Mouse (Mus musculus): ENCODE measurements at regions not wholly inside any gene's neighbourhood (a gene's known extent, or its start where the extent isn't known, plus 50 kb on each side); places are given as distances from the start of the nearest gene placed in this dataset.

DNA sequence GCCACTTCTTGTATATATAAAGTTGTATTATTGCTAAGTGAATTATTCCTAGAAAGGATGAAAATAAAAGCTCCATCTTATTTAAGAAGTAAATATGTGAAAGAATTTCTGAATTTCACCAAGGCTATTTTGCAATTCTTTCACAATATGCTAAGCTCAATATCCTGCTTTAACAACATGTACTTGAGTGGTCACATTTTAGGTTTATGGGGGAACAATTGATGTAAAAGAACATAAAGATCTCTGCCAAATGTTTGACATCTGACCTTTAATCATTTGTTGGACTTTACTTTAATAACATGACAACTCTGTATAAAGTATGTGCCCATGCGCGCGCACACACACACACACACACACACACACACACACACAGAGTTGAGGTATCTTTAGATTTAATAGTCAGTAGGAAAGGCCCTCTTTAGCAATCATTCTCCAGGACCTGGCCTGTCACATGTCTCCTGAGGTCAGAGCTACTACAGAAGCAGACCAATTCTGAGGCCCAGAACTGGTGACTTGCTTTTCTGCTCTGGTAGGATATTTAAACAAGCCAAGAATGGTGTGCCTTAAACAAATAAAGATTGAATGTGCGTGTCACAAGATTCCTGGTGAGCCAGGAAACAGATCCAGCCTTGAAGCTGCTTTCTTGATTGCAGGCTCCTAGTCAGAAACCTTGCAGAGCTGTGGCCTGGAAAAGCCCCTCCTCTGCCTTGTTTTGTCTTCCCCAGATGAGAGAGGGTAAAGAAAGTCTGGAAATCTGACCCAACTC lies 477.4 kb upstream of the Marcks start:
- intact Hi-C loops (cut with DNase I), result no loop called here

DNA sequence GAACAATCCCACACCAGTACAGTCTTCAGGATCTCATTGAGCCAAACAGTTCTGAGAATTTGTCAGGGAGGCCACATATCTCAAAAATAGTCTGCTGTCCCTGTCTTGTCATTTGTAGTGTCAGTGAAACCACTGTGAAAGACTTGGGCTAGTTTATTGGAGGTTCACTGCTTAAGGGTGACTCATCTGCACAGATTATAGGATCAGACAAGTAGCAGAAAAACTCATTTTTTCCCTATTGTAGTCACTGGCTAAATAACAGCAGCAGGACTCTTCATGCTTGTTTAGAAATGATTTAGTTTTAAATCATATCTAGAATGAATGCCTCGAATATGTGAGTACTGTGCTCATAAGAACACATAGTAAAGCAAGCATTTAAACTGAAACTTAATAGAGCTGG lies 475.2 kb upstream of the Marcks start:
- intact Hi-C loops (cut with DNase I), result no loop called here

DNA sequence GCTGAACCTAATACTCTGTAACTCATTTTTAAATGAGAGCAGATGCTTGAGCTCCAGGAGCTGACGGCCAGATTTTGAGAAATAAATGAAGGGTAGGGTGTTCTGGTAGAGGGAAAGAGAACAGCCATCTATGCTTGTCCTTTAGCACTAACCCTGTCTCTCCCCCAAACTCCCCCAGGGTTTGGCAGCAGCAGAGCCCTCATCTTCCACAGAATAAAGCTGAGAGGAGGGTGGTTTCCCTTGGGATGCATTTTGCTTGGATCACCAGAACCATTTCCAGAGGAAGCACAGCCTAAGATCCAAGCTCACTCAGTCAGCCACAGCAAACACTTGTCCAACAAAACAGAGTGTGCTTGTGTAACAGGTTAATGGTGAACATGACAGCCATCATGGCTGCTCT lies 464.8 kb upstream of the Marcks start:
- intact Hi-C loops (cut with DNase I), result loop anchor here (10.0 kb wide), 1 partner anchor 469 kb away; the partner anchor contains the start of gene Marcks

DNA sequence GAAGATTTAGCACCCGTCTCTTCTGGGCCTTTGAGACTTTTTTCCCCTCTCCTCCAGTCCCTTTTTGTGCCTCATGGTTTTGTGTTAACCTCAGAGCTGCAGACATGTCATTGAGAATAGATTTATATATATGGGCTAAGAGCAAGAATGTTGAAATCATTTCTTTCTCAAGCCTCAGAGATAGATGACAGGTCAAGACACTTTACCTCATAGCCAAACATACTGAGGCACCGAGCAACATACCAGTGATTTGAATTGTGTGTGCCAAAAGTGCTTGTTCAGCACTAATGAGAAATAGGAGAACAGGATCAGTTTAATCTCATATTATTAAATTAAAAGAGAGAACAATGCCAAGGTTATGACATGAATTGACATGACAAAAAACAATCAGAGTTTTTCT lies 464.2 kb upstream of the Marcks start:
- intact Hi-C loops (cut with DNase I), result loop anchor here (10.0 kb wide), 1 partner anchor 468 kb away; the partner anchor contains the start of gene Marcks

DNA sequence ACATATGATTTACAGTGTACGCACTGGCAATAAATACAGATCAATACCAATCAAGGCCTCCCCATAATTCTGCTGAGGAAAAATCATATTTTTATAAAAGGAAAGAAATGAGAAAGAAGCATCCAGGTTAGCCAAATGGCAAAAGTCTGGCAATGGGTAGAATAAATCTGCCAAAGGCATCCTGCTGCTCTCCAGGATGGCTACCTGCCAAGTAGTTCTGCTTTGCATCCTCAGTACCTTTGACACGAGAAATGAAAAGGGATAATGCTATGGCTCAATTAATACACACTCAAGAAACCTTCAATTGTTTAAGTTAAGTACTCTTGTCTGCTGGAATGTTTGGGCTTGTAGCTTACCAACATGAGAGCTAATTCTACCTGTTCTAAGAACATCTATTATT lies 451.2 kb upstream of the Marcks start:
- intact Hi-C loops (cut with DNase I), result no loop called here

DNA sequence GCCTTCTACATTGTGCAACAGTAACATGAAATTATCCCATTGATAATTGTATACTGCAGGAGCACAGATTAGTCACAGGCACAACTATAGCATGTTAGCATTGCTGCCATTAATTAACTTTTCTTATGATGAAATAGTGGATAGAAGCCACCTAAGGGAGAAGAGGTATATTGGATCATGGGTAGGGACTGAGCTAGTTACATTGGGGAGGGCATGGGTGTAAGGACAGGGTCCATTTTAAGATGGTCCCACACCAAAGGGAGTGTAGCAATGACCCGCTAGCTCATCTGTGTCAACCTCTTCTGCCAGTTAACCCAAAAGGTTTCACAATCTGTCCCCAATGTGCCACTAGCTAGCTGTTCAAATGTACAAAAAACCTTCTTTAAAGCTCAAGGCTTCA lies 450.3 kb upstream of the Marcks start:
- intact Hi-C loops (cut with DNase I), result no loop called here

DNA sequence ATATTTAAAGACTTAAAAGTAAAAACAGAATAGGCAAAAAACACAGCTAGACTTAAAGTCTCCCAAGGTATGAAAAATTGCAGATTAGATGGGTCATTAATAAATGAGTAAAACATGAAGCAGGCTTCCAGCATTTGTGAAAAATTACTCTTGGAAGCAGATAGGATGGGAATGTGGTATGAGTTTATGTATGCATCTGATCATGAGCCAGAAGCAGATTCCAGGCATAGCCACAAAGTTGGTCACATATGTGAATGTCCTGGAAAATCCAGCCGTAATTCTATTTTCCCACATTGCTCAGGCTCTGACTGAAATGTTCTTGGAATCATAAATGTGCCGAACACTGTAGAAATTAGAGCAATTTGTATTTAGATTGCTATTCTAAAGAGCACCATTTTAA lies 432.5 kb upstream of the Marcks start:
- intact Hi-C loops (cut with DNase I), result no loop called here

DNA sequence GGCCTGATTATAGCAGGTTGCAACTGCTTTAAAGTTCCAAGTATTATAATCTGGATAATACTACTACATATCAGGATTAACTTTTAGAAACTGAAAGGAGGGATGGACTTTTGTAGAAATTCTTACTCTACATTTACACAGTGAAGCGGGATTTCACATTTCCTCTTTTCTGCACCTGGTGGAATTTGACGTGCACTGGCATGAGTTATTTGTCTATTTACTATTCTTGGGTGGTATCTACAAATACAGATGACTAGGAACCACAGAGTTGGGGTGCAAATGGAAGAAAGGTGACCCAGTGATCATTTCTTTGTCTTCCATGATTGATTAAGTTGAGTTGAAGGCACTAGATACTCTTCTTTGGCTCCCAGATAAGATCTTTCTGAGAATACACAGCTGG lies 423.0 kb upstream of the Marcks start:
- intact Hi-C loops (cut with DNase I), result no loop called here

DNA sequence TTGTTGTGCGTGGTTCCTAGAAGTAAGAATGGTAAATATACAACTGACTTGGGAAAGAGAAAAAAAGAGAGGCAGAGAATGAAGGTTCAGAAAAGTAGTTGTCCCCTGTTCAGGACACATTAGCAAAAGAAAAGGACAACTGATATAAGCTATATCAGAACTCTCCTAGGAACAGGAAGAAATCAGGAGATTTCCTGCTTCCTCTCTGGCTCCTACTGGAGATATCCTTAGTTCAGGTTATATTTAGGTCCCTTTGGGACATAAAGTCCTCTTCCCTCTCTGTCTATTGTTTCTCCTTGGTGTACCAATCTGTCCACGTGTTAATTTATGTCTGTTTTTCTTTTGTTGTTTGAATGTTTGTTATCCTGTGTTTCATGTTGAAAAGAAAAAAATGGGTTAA lies 410.7 kb upstream of the Marcks start:
- intact Hi-C loops (cut with DNase I), result no loop called here

DNA sequence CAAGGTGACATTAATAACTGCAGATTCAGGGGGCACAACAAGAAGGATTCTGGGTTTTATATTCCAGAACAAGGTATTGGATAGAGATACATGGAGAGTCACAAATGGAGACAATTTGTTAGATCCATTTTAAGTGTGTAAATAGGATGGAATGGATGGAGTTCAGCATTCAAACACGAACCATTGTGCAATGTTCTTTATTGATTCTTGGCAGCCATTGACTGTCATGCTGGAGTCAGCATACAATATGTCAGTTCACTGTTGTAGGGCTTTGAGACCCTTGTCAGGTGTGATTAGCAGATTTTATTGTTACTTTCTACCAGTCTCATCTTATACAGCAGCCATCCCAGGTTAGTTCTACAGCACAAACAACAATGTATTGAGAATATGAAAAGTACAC lies 402.0 kb upstream of the Marcks start:
- intact Hi-C loops (cut with DNase I), result no loop called here

DNA sequence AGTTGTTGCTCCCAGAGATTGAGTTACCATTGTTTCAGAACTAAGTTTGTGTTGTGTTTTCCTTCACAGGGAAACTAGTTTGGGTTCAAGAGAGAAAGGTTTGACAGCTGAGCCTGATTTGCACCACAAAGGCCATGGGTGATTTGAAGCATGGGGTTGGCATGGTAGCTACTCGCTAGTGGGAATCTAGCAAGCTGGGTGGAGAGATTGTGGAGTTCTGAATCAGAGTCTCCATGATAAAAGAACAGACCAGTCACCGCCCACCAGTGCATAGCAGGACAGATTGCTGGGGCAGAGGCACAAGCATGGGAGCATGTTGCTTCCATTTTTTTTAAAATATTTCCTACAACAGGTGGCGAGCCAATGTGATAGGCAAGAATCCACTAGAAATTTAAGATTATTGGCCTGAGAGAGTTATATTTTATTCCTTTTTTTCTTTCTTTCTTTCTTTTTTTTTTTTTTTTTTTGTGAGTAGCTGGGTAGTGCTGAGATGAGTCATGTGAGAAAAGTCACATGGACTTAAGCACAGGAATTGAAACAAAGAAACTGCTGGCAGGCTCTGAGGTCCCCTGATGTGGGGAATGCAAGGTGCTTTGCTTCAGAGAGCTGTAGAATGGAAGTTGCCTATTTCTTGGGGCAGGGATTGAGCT lies 367.4 kb upstream of the Marcks start:
- intact Hi-C loops (cut with DNase I), result no loop called here

DNA sequence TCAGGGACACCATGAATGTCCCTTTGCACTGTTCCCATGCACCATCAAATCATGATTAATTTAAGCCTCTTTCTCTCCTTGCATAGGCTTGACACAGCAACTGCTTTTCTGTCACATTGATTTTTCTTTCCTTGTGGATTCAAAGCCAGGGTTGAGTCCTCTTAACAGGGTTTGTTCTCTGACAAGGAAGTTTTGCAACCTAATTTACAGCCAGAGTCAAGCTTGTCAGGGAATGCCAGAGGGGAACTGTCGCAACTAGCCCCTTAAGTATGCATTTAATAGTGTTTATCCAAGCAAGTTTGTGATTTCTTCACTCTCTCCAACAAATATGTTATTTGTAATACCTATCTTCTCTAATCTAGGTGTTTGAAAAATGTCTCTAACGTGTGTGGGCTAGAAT lies 365.7 kb upstream of the Marcks start:
- intact Hi-C loops (cut with DNase I), result no loop called here

DNA sequence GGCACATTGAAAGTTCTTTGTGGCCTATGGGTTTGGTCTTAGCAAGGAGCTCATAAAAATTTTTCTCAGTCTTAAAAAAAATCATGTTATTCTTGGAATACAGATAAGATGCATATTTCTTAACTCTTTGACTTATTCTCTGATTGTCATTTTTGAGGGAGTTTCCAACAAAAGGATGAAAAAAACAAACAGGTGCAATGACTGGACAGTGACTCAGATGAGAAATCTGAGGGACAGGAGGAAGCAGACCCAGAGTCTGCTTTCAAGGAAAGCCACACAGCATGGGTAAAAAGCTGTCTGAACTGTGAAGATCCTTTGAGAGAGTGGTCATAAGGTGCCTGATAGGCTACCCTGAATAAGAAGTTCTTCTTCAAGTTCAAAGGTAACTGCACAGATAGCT lies 363.8 kb upstream of the Marcks start:
- intact Hi-C loops (cut with DNase I), result no loop called here

DNA sequence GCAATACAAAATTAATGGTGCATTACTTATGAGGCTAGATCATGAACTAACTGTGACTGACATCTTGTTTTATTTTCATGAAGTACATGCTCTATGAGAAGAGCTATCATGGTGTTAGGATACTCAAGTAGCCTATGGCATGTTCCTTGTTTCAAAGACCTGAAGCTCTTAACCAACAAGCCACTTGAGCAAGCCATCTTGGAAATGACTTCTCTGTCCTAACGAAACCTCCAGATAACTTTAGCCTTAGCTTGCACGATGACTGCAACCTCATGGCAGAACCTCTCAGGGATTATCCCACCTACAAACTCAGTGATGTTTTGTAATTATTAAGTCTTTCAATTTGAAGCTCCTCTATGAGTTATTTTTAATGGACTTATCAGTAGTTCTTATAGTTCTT lies 362.3 kb upstream of the Marcks start:
- intact Hi-C loops (cut with DNase I), result no loop called here

DNA sequence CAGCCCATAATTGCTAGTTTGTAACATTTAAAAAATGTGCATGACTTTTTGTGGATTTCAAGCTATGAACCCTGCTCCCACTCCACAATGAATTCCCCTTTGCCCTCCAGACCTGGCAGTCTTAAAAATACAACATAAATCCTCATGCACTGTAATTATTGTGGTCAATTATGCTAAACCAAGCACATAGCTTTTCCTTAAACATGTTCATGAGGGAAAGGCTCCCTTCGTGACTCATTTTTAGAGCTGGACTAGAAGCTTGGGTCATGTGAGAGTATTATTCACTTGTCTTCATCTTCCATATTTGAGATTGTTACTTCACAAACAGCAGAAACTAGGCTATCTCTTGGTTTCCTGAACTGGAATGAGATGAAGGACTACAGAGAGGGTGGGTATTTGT lies 356.7 kb upstream of the Marcks start:
- intact Hi-C loops (cut with DNase I), result no loop called here

DNA sequence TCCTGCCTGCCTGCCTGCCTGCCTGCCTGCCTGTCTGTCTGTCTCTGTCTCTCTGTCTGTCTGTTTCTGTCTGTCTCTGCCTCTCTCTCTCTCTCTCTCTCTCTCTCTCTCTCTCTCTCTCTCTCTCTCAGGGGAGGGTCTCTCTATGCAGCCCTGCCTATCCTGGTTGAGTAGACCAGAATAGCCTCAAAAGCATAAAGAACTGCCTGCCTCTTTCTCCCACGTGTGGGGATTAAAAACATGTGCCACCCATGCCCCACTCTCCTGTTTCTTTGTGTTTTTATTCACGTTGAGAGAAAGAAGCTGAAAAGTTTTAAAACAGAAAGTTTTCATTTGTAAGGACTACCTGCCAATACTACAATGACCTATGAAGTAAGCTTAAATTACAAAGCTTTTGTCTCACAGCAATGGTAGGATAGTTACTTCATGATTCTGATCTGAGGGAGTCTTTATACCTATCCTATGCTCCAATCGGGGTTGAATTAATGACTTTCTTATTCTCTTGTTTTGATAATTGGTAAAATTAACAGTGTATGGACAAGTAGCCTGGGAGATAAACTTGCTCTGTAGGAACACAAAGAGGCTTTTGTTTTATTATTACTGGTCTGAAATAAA lies 355.9 kb upstream of the Marcks start:
- intact Hi-C loops (cut with DNase I), result no loop called here

DNA sequence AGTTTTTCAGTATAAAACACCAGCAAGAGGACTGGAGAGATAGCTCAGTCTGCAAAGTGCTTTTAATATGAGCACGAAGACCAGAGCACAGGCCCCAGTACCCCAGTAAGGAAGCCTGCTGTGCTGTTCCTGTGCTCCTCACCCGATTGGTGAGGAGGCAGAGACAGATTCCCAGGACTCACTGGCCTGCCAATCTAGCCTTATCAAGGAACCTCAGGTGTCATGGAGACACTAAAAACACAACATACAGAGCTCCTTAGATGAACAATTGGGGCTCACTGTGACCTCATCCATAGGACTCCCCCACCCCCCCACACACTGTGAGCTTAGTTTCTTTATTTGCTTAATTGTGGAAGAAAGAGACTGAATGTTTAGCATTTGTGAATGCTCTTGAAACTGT lies 355.4 kb upstream of the Marcks start:
- intact Hi-C loops (cut with DNase I), result no loop called here

DNA sequence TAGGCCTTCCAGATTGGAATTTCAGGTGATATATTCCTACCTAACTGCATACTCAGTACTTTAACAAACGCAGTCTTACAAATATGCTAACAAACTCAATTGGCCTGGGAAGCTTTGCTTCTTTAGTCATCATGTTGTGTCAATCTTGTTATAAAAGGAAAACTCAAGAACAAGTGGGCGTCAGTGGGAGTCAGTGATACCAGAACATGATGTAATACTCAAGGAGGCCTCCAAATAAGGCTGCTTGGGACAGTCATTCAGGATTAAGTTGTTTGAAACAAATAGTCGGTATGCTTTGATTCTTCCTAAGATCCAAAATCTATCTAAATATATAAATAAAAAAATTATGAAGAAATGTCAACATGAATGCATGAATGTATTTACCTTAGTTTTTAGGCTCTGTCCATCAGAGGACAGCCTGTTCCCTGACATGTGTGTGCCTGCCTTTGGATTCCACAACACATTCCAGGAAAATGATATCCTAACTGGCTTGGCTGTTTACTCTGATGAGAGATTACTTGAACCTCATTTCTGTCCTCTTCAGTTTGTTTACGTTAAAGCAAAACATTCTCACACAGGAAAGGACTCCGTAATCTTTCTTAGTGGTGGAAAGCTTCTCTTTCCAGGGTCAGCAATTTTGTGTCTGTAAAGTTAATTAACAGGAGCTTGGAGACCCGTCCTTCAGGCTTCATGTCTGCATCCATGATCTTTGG lies 345.7 kb upstream of the Marcks start:
- intact Hi-C loops (cut with DNase I), result no loop called here

DNA sequence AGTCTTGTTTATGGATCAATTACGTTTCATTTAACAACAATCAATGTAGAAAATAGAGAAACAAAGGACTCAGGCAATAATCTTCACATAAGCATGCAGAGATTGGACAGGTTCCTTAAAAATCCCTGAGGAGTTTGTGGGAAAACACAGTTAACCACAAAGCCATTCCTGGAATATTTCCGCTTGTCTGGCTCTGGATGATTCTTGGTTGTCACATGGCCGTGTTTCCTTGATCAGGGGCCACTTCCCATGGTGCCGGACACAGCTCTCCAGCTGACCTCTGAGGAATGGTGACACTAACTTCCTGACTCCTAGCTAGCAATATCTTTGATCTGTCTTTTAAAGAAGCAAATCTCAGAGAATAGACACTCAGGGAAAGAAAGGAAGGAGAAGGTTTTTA lies 344.8 kb upstream of the Marcks start:
- intact Hi-C loops (cut with DNase I), result no loop called here

DNA sequence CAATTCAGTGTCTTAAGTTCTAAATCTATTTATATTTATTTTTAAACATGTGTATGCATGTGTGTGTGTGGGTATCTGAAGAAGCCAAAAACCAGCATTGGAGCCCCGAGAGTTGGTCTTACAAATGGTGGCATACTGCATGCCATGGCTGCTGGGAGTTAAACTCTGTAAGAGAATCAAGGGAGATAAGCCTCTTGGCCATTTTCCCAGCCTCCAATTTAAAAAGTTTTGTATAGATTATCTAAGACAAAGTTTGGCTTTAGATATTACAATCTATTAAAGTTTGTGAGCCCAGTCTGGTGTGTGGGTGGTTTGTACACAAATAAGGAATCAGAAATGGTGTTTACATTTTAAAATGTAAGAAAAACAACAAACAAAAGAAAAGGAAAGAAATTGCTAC lies 343.2 kb upstream of the Marcks start:
- intact Hi-C loops (cut with DNase I), result no loop called here

DNA sequence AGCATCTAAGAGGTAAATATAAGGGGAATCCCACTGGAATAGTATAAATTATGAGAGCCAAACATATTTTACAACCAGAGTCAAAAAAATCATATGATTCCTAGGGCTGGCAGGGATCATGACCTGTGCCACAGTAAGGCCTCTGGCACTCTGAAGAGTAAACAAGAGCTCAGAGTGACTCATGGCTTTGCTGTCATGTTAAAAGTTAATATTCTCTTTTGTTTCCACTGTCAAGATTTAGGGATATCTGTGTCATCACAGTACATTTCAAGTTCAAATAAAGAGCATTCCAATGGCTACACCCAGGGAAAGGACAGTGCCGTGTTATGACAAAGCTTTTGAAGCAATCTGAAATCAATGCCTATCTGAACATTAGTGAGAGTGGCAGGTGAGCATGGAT lies 341.6 kb upstream of the Marcks start:
- intact Hi-C loops (cut with DNase I), result no loop called here

DNA sequence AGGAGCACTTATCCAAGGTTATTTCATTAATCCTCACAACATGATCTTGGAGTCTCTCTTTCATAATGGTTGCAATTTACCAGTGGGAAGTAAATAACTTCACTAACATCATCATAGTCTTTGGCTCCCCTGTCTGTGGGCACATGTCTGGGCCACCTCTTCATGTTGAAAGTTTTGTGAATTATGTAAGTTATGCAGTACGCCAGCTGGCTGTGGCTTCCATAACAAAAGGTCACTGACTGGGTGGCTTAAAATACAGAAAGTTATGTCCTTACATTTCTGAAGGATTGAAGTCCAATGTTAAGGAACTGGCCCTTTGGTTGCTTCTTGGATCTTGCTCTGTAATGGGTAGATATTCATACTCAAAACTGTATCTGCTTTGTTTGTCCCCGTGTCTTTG lies 339.4 kb upstream of the Marcks start:
- intact Hi-C loops (cut with DNase I), result no loop called here
